Mouse (Mus musculus) heart, postnatal 0 days (tissue): ENCODE data around the gene Preb.

Source experiments
- CTCF ChIP-seq: IDR thresholded peaks from 2 replicates; pipeline ENCODE4 v1.5.1; 2016; ENCODE audit warnings: antibody characterized with exemption, control low read depth, low read depth
- EP300 ChIP-seq: IDR thresholded peaks from 2 replicates; pipeline ENCODE4 v1.6.1; 2016; ENCODE audit warnings: antibody characterized with exemption, low read depth

DNA sequence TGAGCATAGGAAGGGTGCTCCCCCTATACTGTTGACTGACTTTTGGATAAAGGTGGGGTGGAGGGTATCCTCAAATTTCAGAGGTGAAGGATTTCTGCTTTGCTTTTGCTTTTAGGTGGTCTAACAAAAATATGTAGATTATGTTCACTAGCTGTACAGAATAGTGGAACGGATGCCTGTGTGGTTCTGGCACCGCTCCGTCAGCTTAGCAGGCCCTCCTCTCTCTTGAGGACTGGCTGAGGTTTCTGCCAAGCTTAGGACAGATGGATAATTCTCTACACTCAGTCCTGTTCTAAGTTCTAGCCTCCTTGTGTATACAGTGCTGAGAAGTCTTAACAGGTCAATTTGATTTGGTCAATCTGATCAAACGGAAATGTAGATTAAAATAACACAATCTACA is 9.7 kb downstream of the Preb start:
- TF ChIP-seq CTCF (no peak), EP300 (no peak)
